ENCODE assay signal across 9 mouse cellular contexts in the genomic region with DNA sequence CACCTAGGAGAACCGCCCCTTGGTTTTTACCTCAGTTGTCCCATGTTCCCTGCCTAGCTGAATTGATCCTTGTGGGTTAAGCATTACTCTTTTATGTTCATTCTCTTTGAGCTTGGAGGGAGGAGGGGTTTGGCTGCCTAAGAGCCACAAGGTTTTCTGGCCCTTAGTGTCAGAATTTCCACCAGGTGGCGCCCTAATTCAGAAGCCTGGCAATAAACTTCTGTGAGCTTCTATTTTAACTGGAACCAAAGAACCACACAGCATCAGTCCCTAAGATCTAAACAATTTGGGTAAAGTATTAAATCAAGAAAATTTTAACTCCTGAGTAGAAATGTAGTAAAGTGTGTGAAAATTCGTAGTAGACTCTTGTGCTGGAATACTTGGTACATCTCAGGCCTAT.
DNase-seq lines count a peak whose midpoint lies in the region; ATAC-seq lines count a peak whose summit lies in the region.
"Had no signal": no experiment of that assay in that cellular context is flagged by ENCODE, and none has a peak within 500 bp of the region (broad histone marks: within the 10 kb centered on the region; RNA-seq: fewer than 3 reads in every experiment).

No protein-coding gene starts in this region.

- H3K4me1 ChIP-seq in forebrain, embryonic 10.5 days = peaks cover 43% of the 10 kb centered on the region
- peaks cover 22% of the 10 kb centered on the region for H3K4me1 ChIP-seq in forebrain, embryonic 13.5 days
- H3K4me1 ChIP-seq in embryonic facial prominence, embryonic 11.5 days (ENCODE audit: control insufficient read depth, insufficient read depth, low read length) = peaks cover 3% of the 10 kb centered on the region; the same call in 1 of the 2 replicates

- no peak overlapping the region for H3K4me3 ChIP-seq in forebrain, embryonic 10.5 days
- no peak overlapping the region for H3K4me3 ChIP-seq in forebrain, embryonic 13.5 days
- no peak overlapping the region for H3K4me3 ChIP-seq in embryonic facial prominence, embryonic 11.5 days (ENCODE audit: low read depth, low read length)
- H3K4me3 ChIP-seq: myocyte had no signal

- ATAC-seq in forebrain, embryonic 13.5 days = no peak
- ATAC-seq in embryonic facial prominence, embryonic 11.5 days (replicated peaks; ENCODE audit: insufficient number of reproducible peaks, low FRiP score, low TSS enrichment, low read depth) = no peak

- no peaks in the 10 kb centered on the region for H3K36me3 ChIP-seq in forebrain, embryonic 10.5 days (replicated peaks)
- no peaks in the 10 kb centered on the region for H3K36me3 ChIP-seq in forebrain, embryonic 13.5 days (ENCODE audit: poor library complexity, severe bottlenecking)
- H3K36me3 ChIP-seq in embryonic facial prominence, embryonic 11.5 days (replicated peaks; ENCODE audit: control insufficient read depth, insufficient read depth, low read depth, low read length) = no peaks in the 10 kb centered on the region

- no peaks in the 10 kb centered on the region for H3K27me3 ChIP-seq in forebrain, embryonic 10.5 days (ENCODE audit: poor library complexity, severe bottlenecking)
- no peaks in the 10 kb centered on the region for H3K27me3 ChIP-seq in forebrain, embryonic 13.5 days
- no peaks in the 10 kb centered on the region for H3K27me3 ChIP-seq in embryonic facial prominence, embryonic 11.5 days (ENCODE audit: control insufficient read depth, insufficient read depth, low read length)

- no peak overlapping the region for H3K27ac ChIP-seq in forebrain, embryonic 10.5 days
- H3K27ac ChIP-seq in forebrain, embryonic 13.5 days = no peak overlapping the region
- H3K27ac ChIP-seq in embryonic facial prominence, embryonic 11.5 days (replicated peaks; ENCODE audit: low read depth, low read length) = peak overlapping the region; percentile 68; the same call in 1 of the 2 replicates

- 28% methylated on average over 3 of the region's 3 CpGs for WGBS in forebrain, embryonic 10.5 days
- 23% methylated on average over 3 of the region's 3 CpGs for WGBS in forebrain, embryonic 13.5 days
- WGBS in embryonic facial prominence, embryonic 11.5 days = 21% methylated on average over 3 of the region's 3 CpGs

- no peaks in the 10 kb centered on the region for H3K9me3 ChIP-seq in forebrain, embryonic 10.5 days
- no peaks in the 10 kb centered on the region for H3K9me3 ChIP-seq in forebrain, embryonic 13.5 days (replicated peaks)
- no peaks in the 10 kb centered on the region for H3K9me3 ChIP-seq in embryonic facial prominence, embryonic 11.5 days (replicated peaks; ENCODE audit: control insufficient read depth, low read length)

- DNase-seq in forebrain, embryonic 10.5 days (ENCODE audit: extremely low spot score, low spot score) = peak; percentile 59
- peak; percentile 87 for DNase-seq in adrenal gland, postnatal 10 days
- peak; percentile 88 for DNase-seq in embryonic facial prominence, embryonic 11.5 days (ENCODE audit: low spot score)
- DNase-seq in heart, postnatal 14 days = peak; percentile 84 to 90
- peak; percentile 69 to 73 for DNase-seq in layer of hippocampus, postnatal 14 days (ENCODE audit: low spot score in 2 of 2)
- peak; percentile 88 for DNase-seq in lung, postnatal 14 days
- peak; percentile 69 for DNase-seq in skeletal muscle tissue, adult 2 months (ENCODE audit: low read depth, low spot score)

- intact Hi-C loops in heart, postnatal 14 days (cut with DNase I) = loop anchor here (2.0 to 5.0 kb wide), 2 partner anchors 27 to 58 kb away; no protein-coding TSS in a partner anchor

- no peak overlapping the region for H3K9ac ChIP-seq in forebrain, embryonic 13.5 days
- no peak overlapping the region for H3K9ac ChIP-seq in embryonic facial prominence, embryonic 11.5 days (replicated peaks; ENCODE audit: low read length)

- no peak overlapping the region for H3K4me2 ChIP-seq in forebrain, embryonic 13.5 days
- H3K4me2 ChIP-seq in embryonic facial prominence, embryonic 11.5 days (ENCODE audit: low read depth, low read length) = no peak overlapping the region
